Mouse (Mus musculus) Muller cell, postnatal 12 days (primary cell): ENCODE data around the gene Tfb2m.

ENCODE experiments used
- DNase-seq: peaks from one replicate; pipeline ENCODE4 v3.0.0-alpha.2; 2015; ENCODE audit errors: inconsistent ontology term

Tfb2m gene

DNA sequence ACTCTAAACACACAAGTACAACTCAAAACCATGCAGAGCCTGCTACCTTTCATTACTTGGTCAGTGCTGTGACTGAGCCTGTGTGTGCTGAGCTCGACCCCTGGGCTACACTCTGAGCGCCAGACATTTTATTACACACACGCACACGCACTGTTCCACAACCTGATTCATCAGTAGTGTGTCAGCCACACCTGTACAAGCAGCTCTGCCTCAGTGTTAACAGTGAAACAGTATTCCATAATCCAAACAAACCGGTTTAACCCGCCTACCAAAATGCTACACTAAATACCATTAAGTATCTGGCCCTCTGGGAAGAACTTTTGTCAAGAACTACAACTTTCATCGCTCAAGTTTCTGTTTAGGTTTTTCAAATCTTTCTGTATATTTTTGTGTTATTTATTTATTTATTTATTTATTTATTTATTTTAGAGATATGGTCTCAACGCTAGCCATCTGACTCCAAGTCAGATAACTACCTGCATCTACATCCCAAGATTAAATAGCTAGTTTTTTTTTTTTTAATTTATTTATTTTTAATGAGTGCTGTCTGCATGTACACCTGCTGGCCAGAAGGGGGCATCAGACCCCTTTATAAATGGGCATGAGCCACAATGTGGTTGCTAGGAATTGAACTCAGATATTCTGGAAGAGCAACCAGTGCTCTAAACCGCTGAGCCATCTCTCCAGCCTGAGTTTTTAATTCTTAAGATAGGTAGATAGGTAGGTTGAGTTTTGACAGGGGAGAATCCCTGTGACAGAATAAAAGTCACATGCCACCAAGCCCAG is 39.3 kb downstream of the Tfb2m start:
- DNase-seq = peak; percentile 19

DNA sequence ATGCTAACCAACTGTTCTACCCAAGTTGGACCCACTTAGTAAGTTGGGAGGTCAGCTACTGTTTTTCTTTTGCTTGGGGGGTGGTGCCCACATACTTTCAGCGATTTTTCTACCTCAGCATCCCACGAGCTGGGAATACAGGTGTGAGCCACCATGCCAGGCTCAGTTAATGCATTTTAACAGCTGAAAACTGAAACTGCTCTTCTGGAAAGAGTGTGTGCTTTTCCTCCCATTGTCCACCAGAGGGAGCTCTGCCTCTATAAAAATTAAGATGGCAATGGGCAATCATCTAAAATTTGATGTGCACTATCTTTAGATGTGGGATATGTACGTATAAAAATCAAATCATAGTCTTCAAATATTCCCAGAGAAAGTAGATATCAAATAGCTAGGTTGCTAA is 43.5 kb downstream of the Tfb2m start:
- peak; percentile 21 for DNase-seq

DNA sequence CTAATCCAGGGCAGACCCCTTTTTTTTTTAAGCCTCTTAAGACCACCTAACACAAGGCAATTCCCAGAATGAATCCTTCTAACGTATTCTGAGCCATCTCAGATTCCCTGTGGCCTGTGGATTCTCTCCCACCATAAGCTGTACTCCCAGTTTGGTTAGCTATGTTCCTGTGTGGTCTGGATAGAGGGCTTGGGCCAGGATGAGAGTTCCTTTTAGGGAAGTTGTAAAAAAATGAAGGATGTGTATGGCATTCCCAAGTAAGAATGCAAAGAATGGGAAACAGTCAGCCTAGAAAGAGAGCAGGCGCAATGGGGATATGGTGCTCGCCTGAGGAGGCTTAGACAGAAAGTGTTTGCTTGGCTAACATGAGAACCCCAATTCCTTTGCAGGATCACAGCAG is 46.8 kb downstream of the Tfb2m start:
- DNase-seq = no peak

DNA sequence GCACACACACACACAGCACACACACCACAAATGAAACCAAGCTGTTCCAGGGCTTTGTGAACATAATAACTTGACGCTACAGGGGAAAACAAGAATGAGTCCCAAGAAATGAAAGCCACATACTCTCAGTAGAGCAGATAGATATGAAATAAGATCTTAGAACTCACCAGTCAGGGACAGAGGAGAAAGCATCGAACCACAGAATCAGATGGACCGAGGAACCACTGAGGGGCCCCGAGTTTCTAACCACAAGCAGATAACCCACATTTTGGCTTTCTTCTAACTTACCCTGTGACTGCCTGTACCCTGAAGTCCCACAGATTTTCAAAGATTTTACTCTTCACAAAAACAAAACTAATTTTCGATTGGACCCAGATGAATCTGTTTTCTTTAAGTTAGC is 53.2 kb downstream of the Tfb2m start:
- DNase-seq = no peak

DNA sequence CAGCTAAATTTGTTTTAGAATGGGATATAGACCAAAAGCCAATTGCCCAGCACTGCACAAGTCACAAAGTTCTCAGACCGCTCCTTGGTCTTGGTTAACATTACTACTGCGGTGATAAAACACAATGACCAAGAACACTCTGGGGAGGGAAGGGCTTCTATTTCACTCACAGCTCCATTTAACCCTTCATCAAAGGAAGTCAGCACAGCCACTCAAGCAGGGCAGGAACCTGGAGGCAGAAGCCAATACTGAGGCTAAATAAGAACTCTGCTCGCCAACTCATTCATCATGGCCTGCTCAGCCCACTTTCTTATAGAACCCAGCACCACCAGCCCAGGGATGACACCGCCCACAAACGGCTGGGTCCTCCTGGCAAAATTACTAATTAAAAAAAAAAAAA is 57.5 kb downstream of the Tfb2m start:
- DNase-seq = no peak

DNA sequence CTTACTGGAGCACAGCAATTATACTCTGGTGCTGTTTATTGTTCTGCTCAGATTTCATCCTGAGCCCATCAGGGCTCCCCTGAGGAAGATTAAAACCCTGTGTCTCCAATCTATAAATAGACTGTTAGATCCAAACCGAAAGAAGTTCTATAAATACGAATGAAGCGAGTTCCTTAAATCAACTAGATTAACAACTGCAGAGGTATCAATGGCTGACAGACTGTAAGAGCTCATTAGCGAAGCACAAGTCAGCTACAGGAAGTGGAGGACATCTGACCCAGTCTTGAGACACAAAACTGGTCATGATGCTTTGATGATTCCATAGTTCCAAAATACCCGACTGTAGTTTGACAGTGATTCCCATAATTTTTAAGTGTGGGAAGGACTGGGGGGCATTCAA is 58.1 kb downstream of the Tfb2m start:
- no peak for DNase-seq

DNA sequence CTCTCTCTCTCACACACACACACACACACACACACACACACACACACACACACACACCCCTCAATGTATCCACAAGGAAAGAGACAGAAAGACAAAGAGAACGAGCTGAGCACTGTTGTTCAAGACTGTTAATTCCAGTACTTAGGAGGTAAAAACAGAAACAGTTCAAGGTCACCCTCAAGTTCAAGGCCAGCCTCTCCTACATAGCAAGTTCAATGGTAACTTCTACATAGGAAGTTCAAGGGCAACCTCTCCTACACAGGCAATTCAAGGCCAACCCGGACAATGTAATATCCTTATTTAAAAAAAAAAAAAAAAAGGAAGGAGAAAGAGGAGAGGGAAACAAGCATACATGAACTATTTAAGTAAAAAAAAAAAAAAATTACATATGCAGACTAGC is 58.8 kb downstream of the Tfb2m start:
- DNase-seq = no peak

DNA sequence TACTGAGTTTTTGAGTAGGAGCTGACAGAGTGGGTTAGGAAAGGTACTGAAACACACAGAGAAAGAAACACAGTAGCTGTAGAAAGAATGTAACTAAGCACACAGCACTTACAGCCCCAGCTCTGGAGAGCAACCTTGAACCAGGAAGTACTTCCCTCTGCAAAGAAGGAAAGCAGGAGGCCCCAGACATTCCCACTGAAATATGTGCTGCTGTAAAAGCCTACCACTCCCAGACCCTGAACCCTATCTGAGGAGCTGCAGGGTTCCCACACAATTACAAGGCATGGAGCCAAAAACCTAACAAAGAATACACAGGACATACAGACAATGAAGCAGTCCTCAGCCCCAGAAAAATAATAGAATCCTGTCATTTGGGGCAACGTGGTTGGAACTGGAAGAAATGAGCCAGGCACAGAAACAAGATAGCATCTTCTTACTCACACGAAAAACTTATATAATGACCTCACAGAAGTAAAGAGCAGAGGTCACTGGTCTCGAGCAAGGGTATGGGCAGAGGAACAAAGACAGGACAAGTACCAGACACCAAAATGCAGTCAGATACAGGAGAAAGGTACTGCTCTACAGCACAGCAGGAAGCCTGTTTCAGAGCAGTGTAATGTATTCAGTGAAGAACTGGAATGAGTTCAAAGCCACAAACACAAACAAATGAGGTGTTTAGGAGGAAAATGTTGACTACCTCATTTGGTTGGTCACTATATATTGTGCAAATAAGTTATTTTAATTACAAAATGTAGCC is 60.1 kb downstream of the Tfb2m start:
- DNase-seq = no peak

DNA sequence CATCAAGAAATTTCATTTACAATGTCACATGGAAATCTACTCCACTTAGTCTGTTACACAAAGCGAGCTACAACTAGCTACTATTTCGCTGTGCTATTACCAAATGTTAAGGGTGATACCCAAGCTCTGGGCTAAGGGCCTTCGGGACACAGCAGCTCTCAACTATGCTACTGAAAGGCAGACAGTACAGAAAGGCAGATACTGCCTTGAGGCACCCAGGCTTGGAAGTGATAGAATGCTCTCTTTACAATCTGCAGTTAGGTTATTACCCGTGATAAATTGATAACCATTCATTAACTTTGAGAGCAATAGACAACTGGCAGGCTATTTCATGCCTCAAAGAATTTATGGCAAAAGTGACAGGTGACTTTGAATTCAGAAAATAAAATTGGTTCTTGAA is 65.2 kb downstream of the Tfb2m start:
- DNase-seq = no peak
